In genomic region chr4:84137171-84137919, GRCm38 (mm10) we compare ENCODE assay signal across 10 mouse cellular contexts.
DNase-seq lines count a peak whose midpoint lies in the region; ATAC-seq lines count a peak whose summit lies in the region.
"Had no signal": no experiment of that assay in that cellular context is flagged by ENCODE, and none has a peak within 500 bp of the region (broad histone marks: within the 10 kb centered on the region; RNA-seq: fewer than 3 reads in every experiment).

No protein-coding gene starts in this region.

- H3K36me3 ChIP-seq in limb, embryonic 13.5 days: no peaks in the 10 kb centered on the region
- H3K36me3 ChIP-seq: liver, embryonic 13.5 days had no signal

- H3K4me2 ChIP-seq in limb, embryonic 13.5 days (replicated peaks): peak overlapping the region; percentile 16; the same call in 1 of the 2 replicates
- H3K4me2 ChIP-seq: liver, embryonic 13.5 days had no signal

- WGBS in limb, embryonic 13.5 days: 11% methylated on average over 14 of the region's 14 CpGs

- peaks cover 13% of the 10 kb centered on the region for H3K9me3 ChIP-seq in limb, embryonic 13.5 days
- H3K9me3 ChIP-seq: liver, embryonic 13.5 days had no signal

- peaks cover 17% of the 10 kb centered on the region for H3K27me3 ChIP-seq in limb, embryonic 13.5 days
- H3K27me3 ChIP-seq: liver, embryonic 13.5 days had no signal

- ATAC-seq in cerebellum, adult (ENCODE audit: insufficient number of reproducible peaks, low FRiP score, low TSS enrichment): peak; percentile 51
- ATAC-seq in limb, embryonic 13.5 days (ENCODE audit: low FRiP score, low read depth): peak; percentile 90

- no peak for DNase-seq in cerebellum, postnatal 4 days (ENCODE audit: low spot score in 2 of 2)
- DNase-seq in right cerebral cortex, postnatal 25 days: peak; percentile 11
- no peak for DNase-seq in right cerebral cortex, postnatal 4 days
- peak; percentile 23 for DNase-seq in retina, postnatal 7 days (ENCODE audit: low read depth, low spot score)
- DNase-seq in ovary, postnatal 36 days (ENCODE audit: low spot score): no peak
- DNase-seq in thymus, postnatal 10 days (ENCODE audit: low spot score in 2 of 2): no peak
- DNase-seq: kidney, adult 8-10 months; liver, embryonic 13.5 days had no signal

- H3K27ac ChIP-seq in limb, embryonic 13.5 days: no peak overlapping the region
- H3K27ac ChIP-seq: liver, embryonic 13.5 days had no signal

- peaks cover 39% of the 10 kb centered on the region for H3K4me1 ChIP-seq in limb, embryonic 13.5 days
- H3K4me1 ChIP-seq: liver, embryonic 13.5 days had no signal

- no peak overlapping the region for H3K4me3 ChIP-seq in limb, embryonic 13.5 days
- H3K4me3 ChIP-seq: liver, embryonic 13.5 days had no signal

- H3K9ac ChIP-seq in limb, embryonic 13.5 days: no peak overlapping the region
- H3K9ac ChIP-seq: liver, embryonic 13.5 days had no signal

Comparison
In these comparisons a context has a peak if more than half of its experiments do, and no peak if none do; other contexts are left out.
1. DNase-seq: peak in right cerebral cortex, postnatal 25 days (single experiment) and retina, postnatal 7 days (single experiment); none in cerebellum, postnatal 4 days (0 of 2), right cerebral cortex, postnatal 4 days (single experiment), ovary, postnatal 36 days (single experiment) and thymus, postnatal 10 days (0 of 2).